Mouse (Mus musculus): ENCODE data around the gene Dusp19. TPM values are rescaled to one million over a fixed set of nuclear protein-coding genes. Genes with fewer than 3 reads are reported as not detected.
A peak's percentile ranks its signal among the peaks of the same experiment; 100 is the strongest.

Dusp19 gene
- polyA plus RNA-seq, 1 experiment from 2014 or later: 16.5 TPM

DNA sequence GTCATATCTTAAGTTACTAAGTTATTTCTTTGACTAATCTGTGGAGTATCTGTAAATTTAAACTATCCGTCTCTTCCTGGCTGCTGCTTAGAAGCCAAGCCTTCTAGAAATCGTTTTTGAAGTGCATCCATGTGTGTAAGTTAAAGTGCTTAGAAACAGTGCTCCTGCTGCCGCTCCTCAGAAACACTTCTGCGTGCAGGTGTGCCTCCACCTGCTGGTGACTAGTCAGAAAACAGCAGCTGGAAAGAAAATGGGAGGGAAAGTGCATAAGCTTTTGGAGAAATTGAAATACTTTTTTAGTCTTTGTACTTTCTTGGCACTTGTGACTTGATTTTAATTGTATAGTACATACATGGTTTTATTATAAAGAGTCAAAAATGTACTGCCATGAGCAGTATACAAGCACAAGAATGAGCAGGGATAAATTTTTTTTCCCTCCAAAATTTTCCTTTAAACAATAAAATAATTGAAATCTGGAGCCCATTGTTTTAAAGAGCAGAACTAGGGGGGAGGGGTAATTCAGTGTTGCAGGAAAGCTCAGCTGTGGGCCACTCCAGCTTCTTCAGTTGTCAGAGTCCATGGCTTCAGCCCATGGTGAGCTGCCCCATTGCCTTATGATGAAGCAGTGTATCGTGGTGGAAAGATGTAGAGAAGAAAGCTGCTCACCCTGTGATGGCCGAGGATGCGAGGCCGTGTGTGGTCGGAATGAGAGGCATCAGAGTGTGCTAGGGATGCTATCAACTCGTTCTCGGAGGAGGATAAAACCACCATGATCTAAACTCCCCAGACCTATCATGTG, 53.2 kb downstream of the Dusp19 start:
- Histone ChIP-seq H3K9ac (replicated peaks; ENCODE audit: low read depth, low read length) (no peak overlapping the region), H3K27ac (ENCODE audit: low read length) (no peak overlapping the region), H3K27me3 (replicated peaks; ENCODE audit: control insufficient read depth, insufficient read depth, low read length) (no peaks in the 10 kb centered on the region), H3K4me2 (ENCODE audit: low read length) (no peak overlapping the region), H3K36me3 (ENCODE audit: control insufficient read depth, insufficient read depth) (peaks cover 2% of the 10 kb centered on the region; the same call in 1 of the 2 replicates), H3K4me3 (replicated peaks; ENCODE audit: low read length) (no peak overlapping the region), H3K9me3 (ENCODE audit: control insufficient read depth, low read length) (no peaks in the 10 kb centered on the region), H3K4me1 (replicated peaks; ENCODE audit: control insufficient read depth, insufficient read depth, low read length) (no peaks in the 10 kb centered on the region)
- WGBS: 63% methylated on average over 11 of the region's 11 CpGs
- no peak for ATAC-seq

- no peak for ATAC-seq
- no peaks in the 10 kb centered on the region for H3K9me3 ChIP-seq (ENCODE audit: control insufficient read depth, low read length)
- WGBS: 92% methylated on average over 8 of the region's 8 CpGs
- no peaks in the 10 kb centered on the region for H3K36me3 ChIP-seq (ENCODE audit: control insufficient read depth, insufficient read depth)
- no peak overlapping the region for H3K27ac ChIP-seq (ENCODE audit: low read length)
- H3K4me1 ChIP-seq (replicated peaks; ENCODE audit: control insufficient read depth, insufficient read depth, low read length): no peaks in the 10 kb centered on the region
- no peaks in the 10 kb centered on the region for H3K27me3 ChIP-seq (replicated peaks; ENCODE audit: control insufficient read depth, insufficient read depth, low read length)
- no peak overlapping the region for H3K4me2 ChIP-seq (ENCODE audit: low read length)
- H3K4me3 ChIP-seq (replicated peaks; ENCODE audit: low read length): no peak overlapping the region
- H3K9ac ChIP-seq (replicated peaks; ENCODE audit: low read depth, low read length): no peak overlapping the region
Measured at GRCm38 (mm10) chr2:80678803-80679202, 62.0 kb downstream of the Dusp19 start.

MicroRNAs within 50 kb of the gene (microRNA counts, 519-probe panel; counts per million panel counts)
- 2,440 counts per million, percentile 58 among the panel's probes with 10 or more counts for microRNA mmu-miR-684

Small RNAs within 50 kb of the gene (microRNA-seq; reads per million reads assigned to microRNA genes)
- not detected for gene Mir684-1

Other genes with a start within 250 kb of the Dusp19 start
- 4.2 and 5.2 TPM in 2 replicates for gene Frzb, start 169.4 kb upstream of the Dusp19 start, polyA plus RNA-seq (2015; fragmentation: Nextera tagmentation; extraction: Ambion mirVana)
- 103 and 108 TPM in 2 replicates for gene Nckap1, start 35.7 kb upstream of the Dusp19 start, polyA plus RNA-seq (2015; fragmentation: Nextera tagmentation; extraction: Ambion mirVana)
- gene Nup35, start 191 bp downstream of the Dusp19 start, polyA plus RNA-seq (2015; fragmentation: Nextera tagmentation; extraction: Ambion mirVana): 55.3 and 58.7 TPM in 2 replicates

Measured in forebrain, embryonic 16.5 days (tissue).